Mouse (Mus musculus): ENCODE measurements at regions not wholly inside any gene's neighbourhood (a gene's known extent, or its start where the extent isn't known, plus 50 kb on each side); places are given as distances from the start of the nearest gene placed in this dataset.

- Histone ChIP-seq H3K4me3 (replicated peaks; ENCODE audit: extremely low read depth, low read depth, low read length) (no peak overlapping the region), H3K4me1 (ENCODE audit: control insufficient read depth, insufficient read depth, low read length) (no peaks in the 10 kb centered on the region)
- WGBS = 74% methylated on average over 2 of the region's 2 CpGs
- no peak for TF ChIP-seq POLR2A (IDR thresholded peaks at IDR 0.05; ENCODE audit: borderline replicate concordance, extremely low read depth, low read depth, low read length)
- TF ChIP-seq CTCF (IDR thresholded peaks at IDR 0.05; ENCODE audit: insufficient read depth, low read length) = no peak
- DNase-seq = no peak
Measured at GRCm38 (mm10) chr1:124783066-124783465, 652.5 kb downstream of the Actr3 start.

- 84% methylated on average over 2 of the region's 2 CpGs for WGBS
- H3K4me3 ChIP-seq (replicated peaks; ENCODE audit: extremely low read depth, low read depth, low read length) = no peak overlapping the region
- DNase-seq = no peak
- no peaks in the 10 kb centered on the region for H3K4me1 ChIP-seq (ENCODE audit: control insufficient read depth, insufficient read depth, low read length)
- TF ChIP-seq CTCF (IDR thresholded peaks at IDR 0.05; ENCODE audit: insufficient read depth, low read length) (no peak), POLR2A (IDR thresholded peaks at IDR 0.05; ENCODE audit: borderline replicate concordance, extremely low read depth, low read depth, low read length) (no peak)
Measured at GRCm38 (mm10) chr1:124777685-124778084, 657.8 kb downstream of the Actr3 start.

DNA sequence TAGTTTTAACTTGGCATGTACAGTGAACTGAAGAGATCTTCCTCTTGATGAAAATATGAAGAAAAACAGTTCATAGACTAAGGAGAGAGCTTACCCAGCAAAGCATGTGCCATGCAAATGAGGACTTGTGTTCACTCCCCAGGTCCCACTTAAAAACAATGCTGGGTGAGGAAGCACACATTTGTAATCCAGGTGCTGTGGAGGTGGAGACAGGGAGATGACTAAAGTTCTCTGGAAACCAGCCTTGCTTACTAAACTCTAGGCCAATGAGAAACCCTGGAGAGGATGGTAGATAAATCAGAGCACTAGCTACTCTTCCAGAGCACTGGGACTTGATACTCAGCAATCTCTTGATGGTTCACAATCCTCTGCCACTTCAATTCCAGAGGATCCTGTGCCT lies 678.8 kb downstream of the Actr3 start:
- no peak for DNase-seq
- H3K4me1 ChIP-seq (ENCODE audit: control insufficient read depth, insufficient read depth, low read length) = no peaks in the 10 kb centered on the region
- no peak for TF ChIP-seq POLR2A (IDR thresholded peaks at IDR 0.05; ENCODE audit: borderline replicate concordance, extremely low read depth, low read depth, low read length)
- TF ChIP-seq CTCF (IDR thresholded peaks at IDR 0.05; ENCODE audit: insufficient read depth, low read length) = no peak
- H3K4me3 ChIP-seq (replicated peaks; ENCODE audit: extremely low read depth, low read depth, low read length) = no peak overlapping the region

- no peaks in the 10 kb centered on the region for H3K4me1 ChIP-seq (ENCODE audit: control insufficient read depth, insufficient read depth, low read length)
- DNase-seq = no peak
Measured at GRCm38 (mm10) chr1:124739777-124740176, 694.4 kb upstream of the Dpp10 start.

DNA sequence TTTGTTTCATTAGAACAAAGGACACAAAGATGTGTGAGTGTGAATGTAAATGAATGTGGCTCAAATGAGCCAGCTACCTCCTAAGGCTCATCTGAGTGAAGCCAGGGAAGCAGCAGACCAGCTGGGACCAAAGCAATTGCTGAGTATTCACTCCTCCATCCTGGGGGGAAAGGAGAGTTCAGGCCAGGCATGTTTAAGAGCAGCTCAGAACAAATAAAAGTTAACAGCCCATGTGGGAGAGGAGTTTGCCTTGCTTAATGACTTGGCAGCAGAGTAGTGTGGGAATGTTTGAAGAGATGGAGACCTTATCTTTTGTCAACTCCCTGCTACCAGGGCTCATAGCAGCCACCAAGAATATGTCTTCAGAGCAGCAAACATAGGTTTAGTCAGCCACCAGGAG lies 685.0 kb upstream of the Dpp10 start:
- H3K4me3 ChIP-seq (replicated peaks; ENCODE audit: extremely low read depth, low read depth, low read length) = no peak overlapping the region
- TF ChIP-seq CTCF (IDR thresholded peaks at IDR 0.05; ENCODE audit: insufficient read depth, low read length) (no peak), POLR2A (IDR thresholded peaks at IDR 0.05; ENCODE audit: borderline replicate concordance, extremely low read depth, low read depth, low read length) (no peak)
- no peak for DNase-seq
- no peaks in the 10 kb centered on the region for H3K4me1 ChIP-seq (ENCODE audit: control insufficient read depth, insufficient read depth, low read length)

More at GRCm38 (mm10) chr1:124739777-124740176, 694.4 kb upstream of the Dpp10 start:
- TF ChIP-seq POLR2A (IDR thresholded peaks at IDR 0.05; ENCODE audit: borderline replicate concordance, extremely low read depth, low read depth, low read length) (no peak), CTCF (IDR thresholded peaks at IDR 0.05; ENCODE audit: insufficient read depth, low read length) (no peak)
- 50% methylated on average over 3 of the region's 3 CpGs for WGBS
- no peak overlapping the region for H3K4me3 ChIP-seq (replicated peaks; ENCODE audit: extremely low read depth, low read depth, low read length)

GRCm38 (mm10) chr1:124718065-124718464 lies 672.7 kb upstream of the Dpp10 start:
- 3% methylated on average over 1 of the region's 1 CpGs for WGBS
- no peak for TF ChIP-seq POLR2A (IDR thresholded peaks at IDR 0.05; ENCODE audit: borderline replicate concordance, extremely low read depth, low read depth, low read length)
- peak; percentile 51; the same call in 1 of the 2 replicates for TF ChIP-seq CTCF (IDR thresholded peaks at IDR 0.05; ENCODE audit: insufficient read depth, low read length)
- no peaks in the 10 kb centered on the region for H3K4me1 ChIP-seq (ENCODE audit: control insufficient read depth, insufficient read depth, low read length)
- H3K4me3 ChIP-seq (replicated peaks; ENCODE audit: extremely low read depth, low read depth, low read length) = no peak overlapping the region
- peak; percentile 7 for DNase-seq

GRCm38 (mm10) chr1:124706246-124706645 lies 660.9 kb upstream of the Dpp10 start:
- no peak for DNase-seq
- H3K4me1 ChIP-seq (ENCODE audit: control insufficient read depth, insufficient read depth, low read length) = no peaks in the 10 kb centered on the region
- WGBS = 80% methylated on average over 2 of the region's 2 CpGs
- TF ChIP-seq CTCF (IDR thresholded peaks at IDR 0.05; ENCODE audit: insufficient read depth, low read length) = no peak
- no peak for TF ChIP-seq POLR2A (IDR thresholded peaks at IDR 0.05; ENCODE audit: borderline replicate concordance, extremely low read depth, low read depth, low read length)
- no peak overlapping the region for H3K4me3 ChIP-seq (replicated peaks; ENCODE audit: extremely low read depth, low read depth, low read length)

DNA sequence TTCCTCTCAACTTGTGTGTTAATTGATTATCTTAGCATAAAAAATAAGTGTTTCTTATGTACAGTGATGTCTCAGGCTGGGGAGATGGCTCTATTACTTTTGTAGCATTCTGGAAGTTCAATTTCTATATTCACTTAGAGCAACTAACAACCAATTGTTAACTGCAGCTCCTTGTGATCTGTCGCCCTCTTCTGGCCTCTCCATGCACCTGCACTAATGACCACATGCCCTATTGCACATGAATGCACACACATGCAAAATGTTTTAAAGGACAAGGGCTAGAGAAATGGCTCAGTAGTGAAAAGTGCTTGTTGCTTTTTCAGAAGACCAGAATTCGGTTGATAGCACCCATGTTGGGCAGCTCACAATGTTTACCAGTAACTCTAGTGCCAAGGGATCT lies 629.1 kb upstream of the Dpp10 start:
- DNase-seq = no peak
- Histone ChIP-seq H3K4me3 (replicated peaks; ENCODE audit: extremely low read depth, low read depth, low read length) (no peak overlapping the region), H3K4me1 (ENCODE audit: control insufficient read depth, insufficient read depth, low read length) (no peaks in the 10 kb centered on the region)
- 26% methylated on average over 2 of the region's 2 CpGs for WGBS
- TF ChIP-seq CTCF (IDR thresholded peaks at IDR 0.05; ENCODE audit: insufficient read depth, low read length) (0 out of 2 replicates have a peak, but pooled peaks have one; percentile 13), POLR2A (IDR thresholded peaks at IDR 0.05; ENCODE audit: borderline replicate concordance, extremely low read depth, low read depth, low read length) (no peak)

- H3K4me3 ChIP-seq (replicated peaks; ENCODE audit: extremely low read depth, low read depth, low read length) = no peak overlapping the region
- TF ChIP-seq POLR2A (IDR thresholded peaks at IDR 0.05; ENCODE audit: borderline replicate concordance, extremely low read depth, low read depth, low read length) (no peak), CTCF (IDR thresholded peaks at IDR 0.05; ENCODE audit: insufficient read depth, low read length) (no peak)
- no peaks in the 10 kb centered on the region for H3K4me1 ChIP-seq (ENCODE audit: control insufficient read depth, insufficient read depth, low read length)
- no peak for DNase-seq
Measured at GRCm38 (mm10) chr1:124652872-124653271, 607.5 kb upstream of the Dpp10 start.

GRCm38 (mm10) chr1:124652251-124652861 lies 607.0 kb upstream of the Dpp10 start:
- Histone ChIP-seq H3K4me1 (ENCODE audit: control insufficient read depth, insufficient read depth, low read length) (no peaks in the 10 kb centered on the region), H3K4me3 (replicated peaks; ENCODE audit: extremely low read depth, low read depth, low read length) (no peak overlapping the region)
- 77% methylated on average over 3 of the region's 3 CpGs for WGBS
- TF ChIP-seq POLR2A (IDR thresholded peaks at IDR 0.05; ENCODE audit: borderline replicate concordance, extremely low read depth, low read depth, low read length) (no peak), CTCF (IDR thresholded peaks at IDR 0.05; ENCODE audit: insufficient read depth, low read length) (no peak)
- DNase-seq = no peak
